23 mouse cellular contexts compared by ENCODE assay signal in genomic region chr11:54065106-54065914, GRCm38 (mm10). TPM values are rescaled to one million over a fixed set of nuclear protein-coding genes. Genes with fewer than 3 reads are reported as not detected.
DNase-seq lines count a peak whose midpoint lies in the region; ATAC-seq and TF ChIP-seq lines count a peak whose summit lies in the region.
"Had no signal": no experiment of that assay in that cellular context is flagged by ENCODE, and none has a peak within 500 bp of the region (broad histone marks: within the 10 kb centered on the region; RNA-seq: fewer than 3 reads in every experiment).

No protein-coding gene starts in this region.

- H3K9ac ChIP-seq in heart, adult 2 months (ENCODE audit: low read depth, low read length) = no peak overlapping the region
- H3K9ac ChIP-seq in heart, embryonic 12.5 days = no peak overlapping the region
- H3K9ac ChIP-seq: embryonic facial prominence, embryonic 15.5 days; forebrain, embryonic 15.5 days; heart, embryonic 15.5 days; hindbrain, embryonic 15.5 days had no signal

- no peak for TF ChIP-seq EP300 in heart, adult 2 months (IDR thresholded peaks at IDR 0.05; ENCODE audit: insufficient read depth, low read depth, low read length)

- DNase-seq in adrenal gland, adult (ENCODE audit: inconsistent age in 2 of 2, low spot score in 1 of 2) = peak; percentile 9 to 39
- DNase-seq in adrenal gland, postnatal 4 days (ENCODE audit: low spot score in 2 of 2) = no peak
- DNase-seq in heart, adult 2 months = peak in 1 of 2 experiments; percentile 44
- DNase-seq in fat pad, adult 2 months (ENCODE audit: extremely low read depth, low read depth, low spot score) = peak; percentile 100
- no peak for DNase-seq in left cerebral cortex, postnatal 14 days (ENCODE audit: low spot score in 2 of 2)
- no peak for DNase-seq in ovary, postnatal 36 days (ENCODE audit: low spot score)
- DNase-seq: B cell, adult 2 months; cerebellum, adult 11-12 months; cerebellum, adult 9-10 months; cerebellum, postnatal 25 days; gastrocnemius, postnatal 10 days had no signal

- ATAC-seq in heart, embryonic 12.5 days (ENCODE audit: insufficient number of reproducible peaks, low FRiP score) = no peak
- ATAC-seq: CD4-positive, CD25-positive, alpha-beta regulatory T cell, adult 4 months; forebrain, embryonic 15.5 days had no signal

- H3K79me2 ChIP-seq in heart, adult 2 months (replicated peaks; ENCODE audit: control insufficient read depth, insufficient read depth, low read length) = no peaks in the 10 kb centered on the region
- H3K79me2 ChIP-seq in myocyte (ENCODE audit: control insufficient read depth, insufficient read depth) = peaks cover 47% of the 10 kb centered on the region

- H3K27me3 ChIP-seq in heart, adult 2 months (ENCODE audit: control insufficient read depth, insufficient read depth, low read length) = no peaks in the 10 kb centered on the region
- H3K27me3 ChIP-seq in heart, embryonic 12.5 days (replicated peaks) = peaks cover 70% of the 10 kb centered on the region
- H3K27me3 ChIP-seq in myocyte (ENCODE audit: control insufficient read depth, insufficient read depth, insufficient read length) = no peaks in the 10 kb centered on the region
- H3K27me3 ChIP-seq: embryonic facial prominence, embryonic 15.5 days; forebrain, embryonic 15.5 days had no signal

- no peak overlapping the region for H3K4me2 ChIP-seq in heart, embryonic 12.5 days
- peak overlapping the region; percentile 93 for H3K4me2 ChIP-seq in myocyte (ENCODE audit: low read depth)
- H3K4me2 ChIP-seq: forebrain, embryonic 15.5 days; heart, embryonic 15.5 days; hindbrain, embryonic 15.5 days had no signal

- H3ac ChIP-seq in myocyte (ENCODE audit: control insufficient read depth, insufficient read length) = no peak overlapping the region

- intact Hi-C loops in heart, adult 2 months (cut with DNase I) = no loop called here
- intact Hi-C loops in left cerebral cortex, postnatal 14 days (cut with DNase I) = no loop called here

- no peaks in the 10 kb centered on the region for H3K9me3 ChIP-seq in heart, embryonic 12.5 days (replicated peaks)
- H3K9me3 ChIP-seq: embryonic facial prominence, embryonic 15.5 days; forebrain, embryonic 15.5 days; G1E; heart, embryonic 10.5 days; heart, embryonic 15.5 days; hindbrain, embryonic 10.5 days; hindbrain, embryonic 15.5 days had no signal

- 55% methylated on average over 12 of the region's 12 CpGs for WGBS in heart, adult 2 months
- 76% methylated on average over 12 of the region's 12 CpGs for WGBS in heart, embryonic 12.5 days

- H3K4me3 ChIP-seq in heart, adult 2 months = no peak overlapping the region
- no peak overlapping the region for H3K4me3 ChIP-seq in heart, embryonic 12.5 days
- H3K4me3 ChIP-seq in myocyte = no peak overlapping the region
- H3K4me3 ChIP-seq: embryonic facial prominence, embryonic 15.5 days; erythroblast, embryonic 14.5 days; forebrain, embryonic 15.5 days; heart, embryonic 10.5 days; heart, embryonic 15.5 days; hindbrain, embryonic 10.5 days; hindbrain, embryonic 15.5 days had no signal

- H3K27ac ChIP-seq in heart, adult 2 months = peak overlapping the region; percentile 41
- no peak overlapping the region for H3K27ac ChIP-seq in heart, embryonic 12.5 days (ENCODE audit: poor library complexity, severe bottlenecking)
- H3K27ac ChIP-seq: embryonic facial prominence, embryonic 15.5 days; forebrain, embryonic 15.5 days; hindbrain, embryonic 10.5 days; hindbrain, embryonic 15.5 days had no signal

- no peak for TF ChIP-seq POLR2A in heart, adult 2 months (IDR thresholded peaks at IDR 0.05; ENCODE audit: insufficient read depth, low read depth, low read length)
- TF ChIP-seq POLR2A in myocyte (IDR thresholded peaks at IDR 0.05; ENCODE audit: insufficient read length, low read depth) = no peak

- no peak for TF ChIP-seq CTCF in heart, adult 2 months (IDR thresholded peaks at IDR 0.05)

- H3K4me1 ChIP-seq in heart, adult 2 months (ENCODE audit: control insufficient read depth, insufficient read depth, low read length) = peaks cover 24% of the 10 kb centered on the region
- H3K4me1 ChIP-seq in heart, embryonic 12.5 days (replicated peaks) = peaks cover 49% of the 10 kb centered on the region

- no peaks in the 10 kb centered on the region for H3K36me3 ChIP-seq in heart, adult 2 months (ENCODE audit: control insufficient read depth, insufficient read depth, low read length)
- H3K36me3 ChIP-seq in heart, embryonic 12.5 days = no peaks in the 10 kb centered on the region
- peaks cover 5% of the 10 kb centered on the region for H3K36me3 ChIP-seq in myocyte (ENCODE audit: control insufficient read depth, insufficient read depth)
- H3K36me3 ChIP-seq: embryonic facial prominence, embryonic 15.5 days; forebrain, embryonic 15.5 days; G1E; heart, embryonic 10.5 days; heart, embryonic 15.5 days; hindbrain, embryonic 10.5 days; hindbrain, embryonic 15.5 days had no signal

TF ChIP-seq in myocyte, 11 proteins besides CTCF, POLR2A, EP300 and RAD21:
- peak; percentile 27; the same call in 1 of the 2 replicates for TF ChIP-seq CEBPB (IDR thresholded peaks at IDR 0.05; ENCODE audit: insufficient read depth, poor library complexity, severe bottlenecking)
- no peak for TF ChIP-seq E2F4 (IDR thresholded peaks at IDR 0.05; ENCODE audit: insufficient read depth)
- no peak for TF ChIP-seq REST (IDR thresholded peaks at IDR 0.05; ENCODE audit: insufficient read depth, insufficient read length)

RNA-seq across cellular contexts. Expression of gene Pdlim4, which starts 3.5 kb away (rescaled TPM):
- 10 to 100 TPM; 34.7 to 38.8 TPM for total RNA-seq in adrenal gland, postnatal 4 days (2021)
- 10 to 100 TPM; 30.8 to 33.8 TPM for total RNA-seq in heart, adult 2 months (2021)
- 57.6 and 58.2 TPM in 2 replicates for polyA plus RNA-seq in heart, adult 2 months (2012; rRNA removed)
- polyA plus RNA-seq in heart, embryonic 12.5 days (2016; fragmentation: Nextera tagmentation; extraction: Ambion mirVana) = 7.1 and 7.3 TPM in 2 replicates
- polyA plus RNA-seq in myocyte (2012; fragmentation: generic; extraction: Trizol) = 469 TPM
- total RNA-seq in left cerebral cortex, postnatal 14 days (2021) = 10 to 100 TPM; 10.9 to 12.0 TPM
- polyA plus RNA-seq: G1E had no signal

RNA-seq across cellular contexts. Expression of gene P4ha2, which starts 34.6 kb away (rescaled TPM):
- 10 to 100 TPM; 20.8 to 21.9 TPM for total RNA-seq in adrenal gland, postnatal 4 days (2021)
- total RNA-seq in heart, adult 2 months (2021) = 10 to 100 TPM; 59.9 to 63.6 TPM
- polyA plus RNA-seq in heart, adult 2 months (2012; rRNA removed) = 37.4 and 62.3 TPM in 2 replicates
- polyA plus RNA-seq in heart, embryonic 12.5 days (2016; fragmentation: Nextera tagmentation; extraction: Ambion mirVana) = 56.5 and 62.1 TPM in 2 replicates
- polyA plus RNA-seq in myocyte (2012; fragmentation: generic; extraction: Trizol) = 89.0 TPM
- 10 to 100 TPM; 16.6 to 18.3 TPM for total RNA-seq in left cerebral cortex, postnatal 14 days (2021)
- total RNA-seq: granulocyte monocyte progenitor cell, adult 5-6 weeks had no signal
- polyA plus RNA-seq: CD4-positive, CD25-positive, alpha-beta regulatory T cell, adult 4 months; erythroblast, embryonic 14.5 days; G1E had no signal

RNA-seq across cellular contexts. Expression of gene Slc22a4, which starts 37.4 kb away (rescaled TPM):
- total RNA-seq in adrenal gland, postnatal 4 days (2021) = 1 to 10 TPM; 4.6 to 5.0 TPM
- total RNA-seq in heart, adult 2 months (2021) = 1 to 10 TPM; 5.1 to 5.5 TPM
- polyA plus RNA-seq in heart, adult 2 months (2012; rRNA removed) = 5.6 and 7.0 TPM in 2 replicates
- 4.0 and 4.3 TPM in 2 replicates for polyA plus RNA-seq in heart, embryonic 12.5 days (2016; fragmentation: Nextera tagmentation; extraction: Ambion mirVana)
- 2.0 TPM for polyA plus RNA-seq in myocyte (2012; fragmentation: generic; extraction: Trizol)
- 1 to 10 TPM; 4.0 to 4.5 TPM for total RNA-seq in left cerebral cortex, postnatal 14 days (2021)
- total RNA-seq: G1E had no signal
- polyA plus RNA-seq: CD4-positive, CD25-positive, alpha-beta regulatory T cell, adult 4 months; G1E had no signal

Comparison
In these comparisons a context has a peak if more than half of its experiments do, and no peak if none do; other contexts are left out.
1. DNase-seq: peak in adrenal gland, adult (2 of 2) and fat pad, adult 2 months (single experiment); none in adrenal gland, postnatal 4 days (0 of 2), left cerebral cortex, postnatal 14 days (0 of 2) and ovary, postnatal 36 days (single experiment).